Mouse (Mus musculus): Measurements from ENCODE around the gene Slc25a45.

Gene Slc25a45

DNA sequence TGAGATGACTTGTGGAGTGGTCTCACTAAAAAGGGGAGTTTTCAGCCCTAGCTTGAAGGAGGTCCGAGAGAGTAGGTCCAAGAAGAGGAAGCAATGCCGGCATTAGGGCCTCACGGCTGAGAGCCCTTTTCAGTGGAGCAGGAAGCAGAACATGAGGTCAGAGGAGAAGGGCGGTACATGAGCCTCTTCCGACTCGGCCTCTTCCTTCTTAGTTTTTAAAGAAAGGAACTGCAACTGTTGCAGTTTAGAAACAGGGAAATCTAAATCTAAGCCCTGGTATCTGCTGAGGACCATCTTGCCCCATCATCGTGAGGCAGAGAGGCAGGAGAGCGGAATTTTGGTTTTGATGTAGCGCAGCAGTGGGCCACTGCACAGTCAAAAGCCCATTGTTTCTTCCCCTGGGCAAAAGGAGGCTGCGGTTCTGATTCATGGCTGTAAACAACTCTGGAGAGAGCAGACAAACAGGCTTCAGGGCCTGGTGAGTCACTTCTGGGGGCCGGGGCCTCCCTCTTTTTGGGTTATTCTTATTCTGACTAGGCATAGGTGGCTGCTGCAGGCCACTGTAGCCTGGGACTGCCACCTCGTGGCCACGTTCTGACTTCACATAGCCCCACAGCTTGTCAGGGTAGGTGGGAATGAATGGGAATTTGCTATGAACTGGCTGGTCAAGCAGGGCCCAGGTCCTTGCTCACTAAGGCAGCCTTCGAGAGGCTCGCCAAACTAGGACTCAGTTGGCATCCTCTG, at the start of gene Slc25a45:
TSS of gene Slc25a45 (plus strand) at position 191 of the 744 bp plus-strand sequence.
- peak in 1 of 2 experiments; percentile 77 for DNase-seq

- DNase-seq = no peak
Measured at GRCm38 (mm10) chr19:5828155-5828554, 49.5 kb upstream of the Slc25a45 start.

- no peak for DNase-seq
Measured at GRCm38 (mm10) chr19:5828905-5829304, 48.7 kb upstream of the Slc25a45 start.

GRCm38 (mm10) chr19:5829958-5830615, 47.5 kb upstream of the Slc25a45 start:
- no peak for DNase-seq

DNA sequence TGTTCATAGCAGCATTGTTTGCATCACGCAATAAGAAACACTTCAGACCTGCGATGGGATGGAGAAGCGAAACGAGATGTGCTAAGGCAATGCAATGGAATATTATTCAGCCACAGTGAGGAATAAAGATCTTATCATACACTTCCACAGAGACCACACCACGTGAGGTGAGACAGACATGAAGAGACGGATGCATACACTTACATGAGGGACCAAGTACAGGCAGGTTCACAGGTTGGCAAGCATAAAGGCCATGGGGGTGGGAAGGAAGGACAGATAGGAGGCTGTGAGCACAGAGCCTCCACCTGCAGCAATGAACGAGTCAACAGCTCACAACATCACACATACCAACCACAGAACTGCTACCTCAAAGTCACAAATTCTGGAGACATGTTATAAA, 46.8 kb upstream of the Slc25a45 start:
- DNase-seq = no peak

DNA sequence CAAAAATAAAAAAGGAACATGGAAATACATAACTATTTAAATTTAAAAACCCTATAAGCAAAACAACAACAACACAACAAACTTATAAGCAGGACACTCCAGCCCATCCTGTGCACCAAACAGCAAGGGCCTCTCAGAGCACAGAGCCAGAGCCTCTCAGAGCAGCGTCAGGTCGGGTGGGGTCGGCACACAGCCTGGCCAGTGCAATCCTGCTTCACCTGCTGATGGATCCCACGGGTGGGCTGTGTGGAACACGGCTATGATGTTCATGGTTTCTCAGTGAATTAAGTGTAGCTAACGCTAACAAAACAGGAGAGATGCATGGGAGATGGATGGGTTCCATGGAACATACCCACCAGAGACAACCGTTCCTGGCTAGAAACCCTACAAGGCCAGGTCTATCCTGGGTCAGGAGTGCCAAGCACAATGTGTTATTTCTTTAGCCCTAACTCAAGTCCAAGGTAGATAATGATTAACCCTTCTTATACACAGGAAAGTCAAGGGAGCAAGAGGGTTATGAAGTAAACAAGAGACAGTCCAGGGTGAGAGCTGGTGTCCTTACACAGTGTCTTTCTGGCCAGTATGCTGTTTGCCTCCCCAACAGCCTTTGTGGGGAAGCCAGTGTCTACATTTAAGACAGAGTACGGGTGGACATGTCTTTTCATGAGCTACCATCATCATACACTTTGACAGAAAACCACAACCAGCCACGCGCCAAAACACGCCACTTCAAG, 46.2 kb upstream of the Slc25a45 start:
- peak; percentile 34 to 61 for DNase-seq

- peak in 1 of 2 experiments; percentile 38 for DNase-seq
Measured at GRCm38 (mm10) chr19:5831958-5832320, 45.7 kb upstream of the Slc25a45 start.

DNA sequence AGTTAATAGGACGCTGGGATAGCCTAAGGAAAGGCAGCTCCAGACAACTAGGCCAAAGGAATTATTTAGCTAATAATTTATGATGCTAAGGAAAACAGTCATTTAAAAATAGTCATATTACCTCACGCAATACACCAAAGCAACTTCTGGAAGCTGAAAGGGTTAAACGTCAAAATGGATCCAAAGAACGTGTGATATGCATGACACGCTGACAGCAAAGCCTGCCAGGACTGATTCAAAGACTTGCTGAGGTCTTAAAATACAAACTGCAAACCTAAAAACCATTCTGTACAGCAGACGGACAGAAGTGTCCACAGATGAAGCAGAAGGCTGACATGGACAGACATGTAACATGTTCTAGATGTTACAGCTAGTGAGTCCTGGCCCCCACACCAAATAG, 45.3 kb upstream of the Slc25a45 start:
- DNase-seq = no peak

- DNase-seq = peak; percentile 23 to 32
Measured at GRCm38 (mm10) chr19:5833287-5834100, 44.1 kb upstream of the Slc25a45 start.

DNA sequence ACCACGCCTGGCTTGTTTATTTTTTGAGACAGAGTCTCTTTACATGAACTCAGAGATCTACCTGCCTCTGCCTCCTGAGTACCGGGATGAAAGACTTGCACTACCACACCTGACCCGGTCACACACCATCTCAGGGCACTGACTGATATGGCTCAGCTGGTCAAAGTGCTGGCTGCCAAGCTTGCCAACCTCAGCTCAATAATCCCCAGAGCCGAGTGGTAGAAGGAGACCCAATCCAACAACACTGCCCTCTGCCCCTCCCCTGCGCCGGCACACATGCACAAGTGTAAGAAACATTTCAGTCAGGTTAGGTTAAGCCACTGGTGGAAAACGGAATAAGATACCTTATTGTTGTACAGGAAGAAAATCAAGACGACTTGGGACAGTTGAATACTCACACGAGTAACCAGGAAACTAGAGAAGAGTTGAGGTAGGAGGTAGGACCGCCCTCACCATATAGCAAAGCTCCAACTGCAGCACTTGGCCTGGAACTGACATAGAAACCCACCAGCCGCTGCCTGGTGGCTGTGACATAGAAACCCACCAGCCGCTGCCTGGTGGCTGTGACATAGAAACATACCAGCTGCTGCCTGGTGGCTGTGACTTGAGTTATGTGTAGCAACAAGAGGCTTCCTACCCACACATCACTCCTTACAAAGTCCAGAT, 43.2 kb upstream of the Slc25a45 start:
- peak; percentile 57 to 64 for DNase-seq

DNA sequence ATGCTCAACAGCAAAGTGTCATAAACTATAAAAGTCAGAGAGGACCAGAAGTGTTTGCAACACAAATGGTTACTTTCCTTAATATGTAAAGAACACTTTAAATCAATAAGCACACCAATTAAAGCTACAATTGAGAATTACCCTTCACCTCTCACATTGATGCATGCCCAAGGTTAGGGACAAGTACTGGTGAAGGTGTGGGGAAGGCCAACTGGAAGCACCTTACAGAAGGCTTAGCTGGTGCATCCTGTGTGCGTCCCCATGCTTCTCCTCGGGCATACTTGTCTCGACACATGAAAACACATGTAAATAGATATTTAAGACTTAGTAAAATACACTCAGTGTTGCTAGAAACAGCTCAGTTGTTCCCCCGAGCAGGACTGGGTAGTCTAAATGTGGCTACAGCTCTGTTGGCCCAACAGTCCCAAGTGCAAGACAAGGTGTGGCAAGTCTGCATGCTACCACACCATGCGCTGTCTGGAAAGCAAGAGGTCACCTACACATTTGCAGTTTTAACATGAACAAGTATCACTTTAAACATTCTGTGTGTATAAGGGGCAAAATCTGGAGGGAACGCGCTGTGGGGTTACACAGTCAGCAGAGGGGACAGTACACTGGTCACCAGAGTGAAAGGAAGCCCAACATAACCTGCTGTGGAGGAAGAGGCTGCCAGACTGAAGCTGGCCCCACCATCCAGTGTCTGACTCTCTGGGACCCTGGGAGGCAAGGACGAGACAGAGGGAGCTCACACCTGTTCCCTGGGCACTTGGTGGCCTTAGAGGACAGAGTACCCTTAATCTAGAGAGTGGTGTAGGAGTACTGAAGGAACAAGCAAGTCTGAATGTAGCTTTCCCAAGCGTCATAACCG, 42.3 kb upstream of the Slc25a45 start:
- peak in 1 of 2 experiments; percentile 23 for DNase-seq

DNA sequence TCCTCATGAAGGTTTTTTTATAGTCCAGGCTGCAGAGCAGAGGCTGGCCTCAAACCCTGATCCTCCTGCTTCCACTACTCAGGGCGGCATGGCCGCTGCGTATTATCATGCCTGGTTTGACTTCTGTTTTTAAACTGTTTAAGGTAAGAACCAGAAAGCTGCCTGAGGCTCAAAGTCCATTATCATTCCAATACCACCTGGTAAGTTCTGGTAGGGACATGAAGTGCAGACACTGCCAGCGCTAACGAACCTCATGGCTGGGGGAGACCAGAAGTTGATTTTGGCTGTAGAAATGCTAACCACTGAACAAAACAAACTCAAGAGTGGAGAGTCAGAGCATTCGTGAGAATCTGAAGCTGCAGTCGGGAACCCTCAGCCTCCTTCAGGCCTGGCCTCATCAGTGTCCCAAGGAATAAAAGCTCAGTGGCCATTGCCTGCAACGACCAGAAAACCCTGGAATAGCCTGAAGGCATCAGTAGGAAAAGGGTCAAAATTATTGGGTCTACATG, 41.6 kb upstream of the Slc25a45 start:
- DNase-seq = peak; percentile 34 to 53

DNA sequence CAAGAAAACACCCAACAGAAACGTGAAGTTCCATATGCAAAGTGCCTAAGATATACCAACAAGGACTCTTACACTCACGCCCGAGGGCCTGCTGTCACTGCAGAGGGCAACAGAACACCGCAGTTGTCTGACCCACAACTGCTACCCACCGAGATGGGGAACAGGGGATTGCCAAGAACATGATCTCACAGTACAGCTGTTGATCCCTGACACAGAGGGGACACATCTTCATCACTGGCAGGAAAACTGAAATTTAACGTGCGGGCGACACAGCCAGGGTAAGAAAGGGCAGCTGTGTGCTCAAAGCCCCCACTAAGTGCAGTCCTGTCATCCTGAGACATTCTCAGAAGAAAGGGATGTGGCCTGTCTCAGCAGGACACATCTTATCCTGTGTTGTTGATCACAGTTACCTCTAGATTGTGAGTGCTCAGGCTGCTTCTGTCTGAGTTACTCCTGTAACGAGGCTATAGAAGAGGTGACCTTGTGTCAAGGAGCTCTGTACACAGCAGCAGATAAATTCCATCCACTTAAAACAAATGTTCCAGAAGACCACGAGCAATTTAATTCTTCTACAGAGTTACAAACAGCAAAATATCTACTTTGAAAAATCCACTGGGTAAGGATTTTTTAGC, 40.6 kb upstream of the Slc25a45 start:
- DNase-seq = peak in 1 of 2 experiments; percentile 28

DNA sequence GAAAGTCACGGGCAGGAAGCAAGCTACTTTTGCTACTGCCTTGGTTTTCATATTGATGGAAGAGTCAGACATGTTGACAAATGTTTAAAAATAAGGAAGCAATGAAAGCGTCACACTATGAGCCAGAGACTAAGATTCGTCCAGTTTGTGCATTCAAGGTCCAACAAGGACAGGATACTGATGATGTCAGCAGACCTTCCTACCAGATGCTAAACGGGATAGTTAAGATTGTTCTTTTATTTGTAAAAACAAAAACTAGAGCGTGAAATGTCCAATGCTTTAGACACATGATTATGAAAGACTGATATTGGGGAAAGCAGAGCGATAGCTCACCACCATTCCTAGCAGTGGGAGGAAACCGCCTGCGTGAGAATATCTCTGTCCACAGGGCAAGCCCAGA, 40.0 kb upstream of the Slc25a45 start:
- peak in 1 of 2 experiments; percentile 9 for DNase-seq

GRCm38 (mm10) chr19:5838136-5838891, 39.3 kb upstream of the Slc25a45 start:
- peak in 1 of 2 experiments; percentile 22 for DNase-seq

GRCm38 (mm10) chr19:5838892-5839165, 38.8 kb upstream of the Slc25a45 start:
- DNase-seq = no peak

GRCm38 (mm10) chr19:5839317-5840085, 38.1 kb upstream of the Slc25a45 start:
- peak in 1 of 2 experiments; percentile 25 for DNase-seq

DNA sequence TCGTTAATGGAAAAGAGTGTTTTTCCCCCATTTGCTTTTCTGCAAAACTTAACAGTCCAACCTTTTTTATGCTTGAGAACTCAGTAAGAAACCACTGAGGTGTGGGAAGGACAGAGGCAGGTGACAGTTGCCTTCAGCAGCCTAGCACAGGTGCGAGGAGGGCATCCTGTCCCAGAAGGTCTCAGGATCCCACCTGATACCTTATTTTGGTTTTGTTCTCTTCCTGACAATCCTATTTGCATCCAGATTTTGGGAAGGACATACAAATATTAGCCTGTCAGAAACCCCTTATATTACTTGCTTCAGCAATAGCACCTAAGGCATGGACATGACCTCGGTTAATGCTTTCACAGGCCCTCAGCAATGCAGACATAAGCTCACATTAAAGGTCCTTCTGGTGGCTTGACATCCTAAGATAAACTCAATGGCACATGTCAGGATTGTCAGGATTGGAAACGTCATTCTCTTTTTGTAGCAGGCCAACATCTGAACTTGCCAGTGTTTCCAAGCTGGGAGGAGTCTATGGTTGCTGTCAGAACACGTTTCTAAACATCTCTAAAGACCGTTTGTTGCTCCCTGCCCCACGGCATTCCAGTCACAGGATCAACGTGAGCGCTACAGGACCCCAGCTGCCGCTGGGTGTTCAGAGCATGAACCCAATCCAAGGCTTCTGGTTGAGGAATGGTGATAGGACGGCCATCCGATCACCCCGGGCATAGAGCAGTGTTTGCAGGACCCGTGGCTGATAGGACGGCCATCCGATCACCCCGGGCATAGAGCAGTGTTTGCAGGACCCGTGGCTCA, 37.3 kb upstream of the Slc25a45 start:
- peak; percentile 41 to 50 for DNase-seq

All from kidney, adult 8-10 months (tissue).